Mouse (Mus musculus): ENCODE measurements at regions not wholly inside any gene's neighbourhood (a gene's known extent, or its start where the extent isn't known, plus 50 kb on each side); places are given as distances from the start of the nearest gene placed in this dataset.

- Histone ChIP-seq H3K4me1 (ENCODE audit: control insufficient read depth, insufficient read depth, low read length) (no peaks in the 10 kb centered on the region), H3K9ac (ENCODE audit: low read depth, low read length) (no peak overlapping the region), H3K27me3 (ENCODE audit: control insufficient read depth, insufficient read depth, low read length) (no peaks in the 10 kb centered on the region), H3K4me3 (ENCODE audit: low read depth, low read length) (no peak overlapping the region), H3K36me3 (ENCODE audit: control insufficient read depth, insufficient read depth, low read length) (no peaks in the 10 kb centered on the region), H3K27ac (ENCODE audit: low read depth, low read length) (no peak overlapping the region), H3K4me2 (no peak overlapping the region), H3K9me3 (replicated peaks; ENCODE audit: control insufficient read depth, low read length) (no peaks in the 10 kb centered on the region)
- ATAC-seq (replicated peaks; ENCODE audit: insufficient number of reproducible peaks, low FRiP score, low TSS enrichment) = no peak
- WGBS (ENCODE audit: insufficient replicate concordance) = 72% methylated on average over 2 of the region's 2 CpGs
These were observed 62.0 kb upstream of the Rtl1 start for GRCm38 (mm10) chr12:109662179-109662578.

DNA sequence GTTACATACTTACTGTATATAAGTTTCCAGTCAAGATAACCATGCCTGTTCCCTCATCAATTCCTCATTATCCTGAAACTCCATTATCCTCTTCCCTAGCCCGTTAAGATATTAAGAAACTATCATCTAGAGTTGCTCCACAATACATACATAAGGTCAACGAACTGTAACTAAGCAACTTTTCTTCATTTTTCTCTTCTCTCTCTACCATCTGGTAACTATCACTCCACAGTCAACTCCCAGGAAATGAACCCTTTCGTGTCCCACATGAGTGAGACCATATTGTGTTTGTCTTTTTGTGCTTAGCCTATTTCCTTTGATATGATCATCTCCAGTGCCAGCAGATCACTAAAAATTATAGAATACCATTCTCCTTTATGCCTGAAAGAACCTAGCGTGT, 74.6 kb upstream of the Rtl1 start:
- no peaks in the 10 kb centered on the region for H3K4me1 ChIP-seq (ENCODE audit: control insufficient read depth, insufficient read depth, low read length)
- H3K36me3 ChIP-seq (ENCODE audit: control insufficient read depth, insufficient read depth, low read length) = no peaks in the 10 kb centered on the region
- no peaks in the 10 kb centered on the region for H3K9me3 ChIP-seq (replicated peaks; ENCODE audit: control insufficient read depth, low read length)
- H3K27ac ChIP-seq (ENCODE audit: low read depth, low read length) = no peak overlapping the region
- no peak for ATAC-seq (replicated peaks; ENCODE audit: insufficient number of reproducible peaks, low FRiP score, low TSS enrichment)
- H3K4me2 ChIP-seq = no peak overlapping the region
- H3K4me3 ChIP-seq (ENCODE audit: low read depth, low read length) = no peak overlapping the region
- H3K27me3 ChIP-seq (ENCODE audit: control insufficient read depth, insufficient read depth, low read length) = no peaks in the 10 kb centered on the region
- no peak overlapping the region for H3K9ac ChIP-seq (ENCODE audit: low read depth, low read length)
- 81% methylated on average over 4 of the region's 4 CpGs for WGBS (ENCODE audit: insufficient replicate concordance)

- WGBS (ENCODE audit: insufficient replicate concordance) = 87% methylated on average over 4 of the region's 4 CpGs
- H3K4me3 ChIP-seq (ENCODE audit: low read depth, low read length) = no peak overlapping the region
- H3K27ac ChIP-seq (ENCODE audit: low read depth, low read length) = no peak overlapping the region
- no peak overlapping the region for H3K9ac ChIP-seq (ENCODE audit: low read depth, low read length)
- no peak for ATAC-seq (replicated peaks; ENCODE audit: insufficient number of reproducible peaks, low FRiP score, low TSS enrichment)
- H3K4me2 ChIP-seq = no peak overlapping the region
- H3K27me3 ChIP-seq (ENCODE audit: control insufficient read depth, insufficient read depth, low read length) = no peaks in the 10 kb centered on the region
- no peaks in the 10 kb centered on the region for H3K9me3 ChIP-seq (replicated peaks; ENCODE audit: control insufficient read depth, low read length)
- peaks cover 3% of the 10 kb centered on the region for H3K36me3 ChIP-seq (ENCODE audit: control insufficient read depth, insufficient read depth, low read length)
- no peaks in the 10 kb centered on the region for H3K4me1 ChIP-seq (ENCODE audit: control insufficient read depth, insufficient read depth, low read length)
These were observed 93.9 kb upstream of the Rtl1 start for GRCm38 (mm10) chr12:109694046-109694445.

GRCm38 (mm10) chr12:109694801-109695430, 94.8 kb upstream of the Rtl1 start:
- no peak for ATAC-seq (replicated peaks; ENCODE audit: insufficient number of reproducible peaks, low FRiP score, low TSS enrichment)
- H3K4me3 ChIP-seq (ENCODE audit: low read depth, low read length) = no peak overlapping the region
- H3K4me1 ChIP-seq (ENCODE audit: control insufficient read depth, insufficient read depth, low read length) = no peaks in the 10 kb centered on the region
- peaks cover 2% of the 10 kb centered on the region; the same call in 1 of the 2 replicates for H3K36me3 ChIP-seq (ENCODE audit: control insufficient read depth, insufficient read depth, low read length)
- no peaks in the 10 kb centered on the region for H3K27me3 ChIP-seq (ENCODE audit: control insufficient read depth, insufficient read depth, low read length)
- no peak overlapping the region for H3K4me2 ChIP-seq
- 77% methylated on average over 5 of the region's 5 CpGs for WGBS (ENCODE audit: insufficient replicate concordance)
- H3K9me3 ChIP-seq (replicated peaks; ENCODE audit: control insufficient read depth, low read length) = no peaks in the 10 kb centered on the region
- no peak overlapping the region for H3K9ac ChIP-seq (ENCODE audit: low read depth, low read length)
- H3K27ac ChIP-seq (ENCODE audit: low read depth, low read length) = no peak overlapping the region

GRCm38 (mm10) chr12:109706820-109707219, 106.7 kb upstream of the Rtl1 start:
- WGBS (ENCODE audit: insufficient replicate concordance) = 73% methylated on average over 6 of the region's 6 CpGs
- H3K36me3 ChIP-seq (ENCODE audit: control insufficient read depth, insufficient read depth, low read length) = no peaks in the 10 kb centered on the region
- H3K4me1 ChIP-seq (ENCODE audit: control insufficient read depth, insufficient read depth, low read length) = no peaks in the 10 kb centered on the region
- no peak overlapping the region for H3K9ac ChIP-seq (ENCODE audit: low read depth, low read length)
- no peak overlapping the region for H3K4me3 ChIP-seq (ENCODE audit: low read depth, low read length)
- H3K9me3 ChIP-seq (replicated peaks; ENCODE audit: control insufficient read depth, low read length) = no peaks in the 10 kb centered on the region
- H3K27ac ChIP-seq (ENCODE audit: low read depth, low read length) = no peak overlapping the region
- no peaks in the 10 kb centered on the region for H3K27me3 ChIP-seq (ENCODE audit: control insufficient read depth, insufficient read depth, low read length)
- no peak for ATAC-seq (replicated peaks; ENCODE audit: insufficient number of reproducible peaks, low FRiP score, low TSS enrichment)
- H3K4me2 ChIP-seq = no peak overlapping the region

DNA sequence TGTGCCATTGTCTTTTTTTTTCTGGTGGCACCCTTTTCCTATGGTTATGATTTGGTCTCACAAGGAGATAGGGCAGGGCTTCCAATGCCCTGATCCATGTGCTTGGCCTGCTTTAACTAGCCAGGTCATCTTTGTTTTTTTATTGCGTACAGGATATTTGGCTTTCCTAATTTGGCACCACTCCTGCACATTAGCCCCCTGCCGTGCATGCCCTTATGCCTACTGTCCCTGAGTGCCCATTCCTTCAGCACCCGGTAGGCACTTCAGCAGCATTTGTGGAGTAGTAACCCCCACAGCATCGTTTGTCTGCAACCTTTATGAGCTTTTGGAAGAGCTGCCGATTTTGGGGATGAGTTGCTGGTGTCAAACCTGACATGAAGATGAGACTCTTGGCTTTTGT, 109.5 kb upstream of the Rtl1 start:
- Histone ChIP-seq H3K27me3 (ENCODE audit: control insufficient read depth, insufficient read depth, low read length) (no peaks in the 10 kb centered on the region), H3K36me3 (ENCODE audit: control insufficient read depth, insufficient read depth, low read length) (no peaks in the 10 kb centered on the region), H3K9me3 (replicated peaks; ENCODE audit: control insufficient read depth, low read length) (no peaks in the 10 kb centered on the region), H3K4me3 (ENCODE audit: low read depth, low read length) (no peak overlapping the region), H3K4me1 (ENCODE audit: control insufficient read depth, insufficient read depth, low read length) (no peaks in the 10 kb centered on the region), H3K4me2 (no peak overlapping the region), H3K9ac (ENCODE audit: low read depth, low read length) (no peak overlapping the region), H3K27ac (ENCODE audit: low read depth, low read length) (no peak overlapping the region)
- WGBS (ENCODE audit: insufficient replicate concordance) = 90% methylated on average over 5 of the region's 5 CpGs
- ATAC-seq (replicated peaks; ENCODE audit: insufficient number of reproducible peaks, low FRiP score, low TSS enrichment) = no peak

GRCm38 (mm10) chr12:109711392-109711791, 111.3 kb upstream of the Rtl1 start:
- no peak overlapping the region for H3K4me3 ChIP-seq (ENCODE audit: low read depth, low read length)
- no peak for ATAC-seq (replicated peaks; ENCODE audit: insufficient number of reproducible peaks, low FRiP score, low TSS enrichment)
- H3K9ac ChIP-seq (ENCODE audit: low read depth, low read length) = no peak overlapping the region
- WGBS (ENCODE audit: insufficient replicate concordance) = 90% methylated on average over 5 of the region's 5 CpGs
- no peaks in the 10 kb centered on the region for H3K36me3 ChIP-seq (ENCODE audit: control insufficient read depth, insufficient read depth, low read length)
- no peaks in the 10 kb centered on the region for H3K4me1 ChIP-seq (ENCODE audit: control insufficient read depth, insufficient read depth, low read length)
- no peaks in the 10 kb centered on the region for H3K9me3 ChIP-seq (replicated peaks; ENCODE audit: control insufficient read depth, low read length)
- H3K27ac ChIP-seq (ENCODE audit: low read depth, low read length) = no peak overlapping the region
- H3K27me3 ChIP-seq (ENCODE audit: control insufficient read depth, insufficient read depth, low read length) = no peaks in the 10 kb centered on the region
- H3K4me2 ChIP-seq = no peak overlapping the region

GRCm38 (mm10) chr12:109711946-109712345, 111.8 kb upstream of the Rtl1 start:
- H3K27ac ChIP-seq (ENCODE audit: low read depth, low read length) = no peak overlapping the region
- no peaks in the 10 kb centered on the region for H3K36me3 ChIP-seq (ENCODE audit: control insufficient read depth, insufficient read depth, low read length)
- no peak overlapping the region for H3K4me2 ChIP-seq
- H3K4me1 ChIP-seq (ENCODE audit: control insufficient read depth, insufficient read depth, low read length) = no peaks in the 10 kb centered on the region
- H3K27me3 ChIP-seq (ENCODE audit: control insufficient read depth, insufficient read depth, low read length) = no peaks in the 10 kb centered on the region
- H3K4me3 ChIP-seq (ENCODE audit: low read depth, low read length) = no peak overlapping the region
- 88% methylated on average over 7 of the region's 7 CpGs for WGBS (ENCODE audit: insufficient replicate concordance)
- no peak for ATAC-seq (replicated peaks; ENCODE audit: insufficient number of reproducible peaks, low FRiP score, low TSS enrichment)
- no peak overlapping the region for H3K9ac ChIP-seq (ENCODE audit: low read depth, low read length)
- H3K9me3 ChIP-seq (replicated peaks; ENCODE audit: control insufficient read depth, low read length) = no peaks in the 10 kb centered on the region

DNA sequence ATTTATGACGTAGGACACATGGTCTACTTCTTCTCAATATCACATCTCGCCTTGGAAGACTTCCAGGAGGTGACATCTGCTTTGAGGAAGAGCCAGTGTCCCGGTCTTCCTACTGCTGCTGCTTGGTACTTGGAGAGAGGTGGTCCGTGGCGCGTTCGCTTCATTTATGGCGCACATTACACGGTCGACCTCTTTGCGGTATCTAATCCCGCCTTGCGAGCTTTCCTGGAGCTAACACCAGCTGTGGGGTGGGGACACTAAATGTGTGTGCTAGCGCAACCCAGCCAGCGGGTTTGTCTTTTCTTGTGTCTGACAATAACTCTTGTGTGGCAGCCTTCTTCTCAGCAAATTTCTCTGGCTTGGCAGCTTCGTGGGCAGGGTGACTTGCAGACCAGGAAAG, 112.3 kb upstream of the Rtl1 start:
- H3K27ac ChIP-seq (ENCODE audit: low read depth, low read length) = no peak overlapping the region
- WGBS (ENCODE audit: insufficient replicate concordance) = 90% methylated on average over 16 of the region's 16 CpGs
- H3K9ac ChIP-seq (ENCODE audit: low read depth, low read length) = no peak overlapping the region

More for the DNA sequence above, 112.3 kb upstream of the Rtl1 start:
- Histone ChIP-seq H3K4me3 (ENCODE audit: low read depth, low read length) (no peak overlapping the region), H3K9me3 (replicated peaks; ENCODE audit: control insufficient read depth, low read length) (no peaks in the 10 kb centered on the region), H3K4me2 (no peak overlapping the region), H3K27me3 (ENCODE audit: control insufficient read depth, insufficient read depth, low read length) (no peaks in the 10 kb centered on the region), H3K4me1 (ENCODE audit: control insufficient read depth, insufficient read depth, low read length) (no peaks in the 10 kb centered on the region), H3K36me3 (ENCODE audit: control insufficient read depth, insufficient read depth, low read length) (peaks cover 1% of the 10 kb centered on the region; the same call in 1 of the 2 replicates)
- ATAC-seq (replicated peaks; ENCODE audit: insufficient number of reproducible peaks, low FRiP score, low TSS enrichment) = no peak
